ENCODE assay signal across 9 mouse cellular contexts in the genomic region with DNA sequence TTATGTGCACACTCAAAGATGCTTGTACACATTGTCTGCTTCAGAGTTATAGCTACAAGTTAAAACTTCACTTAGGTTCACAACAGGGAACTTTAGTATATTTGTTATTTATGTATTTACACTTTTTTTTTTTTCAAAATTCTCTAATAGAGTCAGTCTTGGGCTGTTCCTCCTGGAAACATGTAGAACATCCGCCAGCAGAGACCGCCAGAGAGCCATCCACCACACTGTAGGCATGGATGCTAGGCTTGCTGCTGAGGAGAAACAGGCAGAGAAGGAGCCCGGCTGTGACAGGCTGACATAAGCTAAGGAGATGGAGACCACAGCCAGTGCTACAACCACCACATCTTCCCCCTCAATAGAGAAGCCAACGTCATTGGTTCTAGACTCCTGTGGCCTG. TPM values are rescaled to one million over a fixed set of nuclear protein-coding genes. Genes with fewer than 3 reads are reported as not detected.
A peak's percentile ranks its signal among the peaks of the same experiment; 100 is the strongest.
DNase-seq lines count a peak whose midpoint lies in the region; ATAC-seq and TF ChIP-seq lines count a peak whose summit lies in the region.
"Had no signal": no experiment of that assay in that cellular context is flagged by ENCODE, and none has a peak within 500 bp of the region (broad histone marks: within the 10 kb centered on the region; RNA-seq: fewer than 3 reads in every experiment).

No protein-coding gene starts in this region.

- peak; percentile 93 for DNase-seq in brain, embryonic 14.5 days (ENCODE audit: low read depth)
- DNase-seq in forebrain, embryonic 11.5 days (ENCODE audit: low spot score): peak; percentile 86
- DNase-seq in heart, postnatal 36 days: peak; percentile 75 to 80
- DNase-seq in layer of hippocampus, adult 11-12 months (ENCODE audit: low spot score): peak; percentile 89
- DNase-seq in lung, embryonic 14.5 days: peak; percentile 89
- peak; percentile 49 for DNase-seq in ovary, postnatal 10 days (ENCODE audit: low spot score)
- DNase-seq in thymus, adult 2 months: peak; percentile 74

- H3K27me3 ChIP-seq in E14TG2a.4 (ENCODE audit: insufficient read depth, low read length): no peaks in the 10 kb centered on the region
- no peaks in the 10 kb centered on the region for H3K27me3 ChIP-seq in forebrain, embryonic 11.5 days (ENCODE audit: control insufficient read depth, insufficient read depth, low read length)
- H3K27me3 ChIP-seq in lung, embryonic 14.5 days (ENCODE audit: insufficient read depth, low read length): no peaks in the 10 kb centered on the region
- H3K27me3 ChIP-seq in thymus, adult 2 months (ENCODE audit: control insufficient read depth, insufficient read depth, low read length): no peaks in the 10 kb centered on the region
- H3K27me3 ChIP-seq: liver, embryonic 15.5 days had no signal

- H3K36me3 ChIP-seq in E14TG2a.4 (ENCODE audit: insufficient read depth, low read length): no peaks in the 10 kb centered on the region
- H3K36me3 ChIP-seq in forebrain, embryonic 11.5 days (ENCODE audit: control insufficient read depth, insufficient read depth, low read length): no peaks in the 10 kb centered on the region
- H3K36me3 ChIP-seq in lung, embryonic 14.5 days (ENCODE audit: insufficient read depth): no peaks in the 10 kb centered on the region
- H3K36me3 ChIP-seq in thymus, adult 2 months (ENCODE audit: control insufficient read depth, insufficient read depth, low read length): no peaks in the 10 kb centered on the region
- H3K36me3 ChIP-seq: liver, embryonic 15.5 days had no signal

- TF ChIP-seq CTCF in E14TG2a.4 (conservative IDR thresholded peaks at IDR 0.05; ENCODE audit: low read length): peak; percentile 60
- TF ChIP-seq CTCF in brain, embryonic 14.5 days (IDR thresholded peaks at IDR 0.05; ENCODE audit: borderline replicate concordance, extremely low read depth, insufficient read depth, insufficient read length): peak; percentile 88
- peak; percentile 90 for TF ChIP-seq CTCF in lung, embryonic 14.5 days (IDR thresholded peaks at IDR 0.05; ENCODE audit: low read depth)
- TF ChIP-seq CTCF in thymus, adult 2 months (IDR thresholded peaks at IDR 0.05; ENCODE audit: borderline replicate concordance, control insufficient read depth, extremely low read depth, insufficient read depth, low read length, poor library complexity): peak; percentile 65; the same call in 1 of the 2 replicates

- no peak overlapping the region for H3K9ac ChIP-seq in forebrain, embryonic 11.5 days (ENCODE audit: low read length)
- H3K9ac ChIP-seq in lung, embryonic 14.5 days: no peak overlapping the region
- H3K9ac ChIP-seq: liver, embryonic 15.5 days had no signal

- ATAC-seq in forebrain, embryonic 11.5 days (replicated peaks; ENCODE audit: low FRiP score): peak; percentile 88
- ATAC-seq in lung, embryonic 14.5 days (ENCODE audit: insufficient read depth): peak; percentile 90

- TF ChIP-seq POLR2A in brain, embryonic 14.5 days (IDR thresholded peaks at IDR 0.05; ENCODE audit: borderline replicate concordance, extremely low read depth, insufficient read depth, insufficient read length, poor library complexity, severe bottlenecking): no peak
- TF ChIP-seq POLR2A in thymus, adult 2 months (IDR thresholded peaks at IDR 0.05; ENCODE audit: control insufficient read depth, extremely low read depth, insufficient read depth, low read length, poor library complexity): no peak

- H3K9me3 ChIP-seq in E14TG2a.4 (ENCODE audit: low read length): no peaks in the 10 kb centered on the region
- no peaks in the 10 kb centered on the region for H3K9me3 ChIP-seq in forebrain, embryonic 11.5 days (ENCODE audit: control insufficient read depth, low read length)
- H3K9me3 ChIP-seq in lung, embryonic 14.5 days (ENCODE audit: low read depth, low read length): no peaks in the 10 kb centered on the region
- H3K9me3 ChIP-seq: liver, embryonic 15.5 days had no signal

- H3K4me1 ChIP-seq in E14TG2a.4 (replicated peaks; ENCODE audit: low read depth, low read length): no peaks in the 10 kb centered on the region
- no peaks in the 10 kb centered on the region; the same call in 1 of the 2 replicates for H3K4me1 ChIP-seq in forebrain, embryonic 11.5 days (replicated peaks; ENCODE audit: control insufficient read depth, insufficient read depth, low read length)
- H3K4me1 ChIP-seq in lung, embryonic 14.5 days (ENCODE audit: insufficient read depth): no peaks in the 10 kb centered on the region
- no peaks in the 10 kb centered on the region for H3K4me1 ChIP-seq in thymus, adult 2 months (replicated peaks; ENCODE audit: control insufficient read depth, insufficient read depth, low read length)

- no peak overlapping the region for H3K4me3 ChIP-seq in E14TG2a.4 (replicated peaks; ENCODE audit: low read length)
- no peak overlapping the region for H3K4me3 ChIP-seq in forebrain, embryonic 11.5 days (ENCODE audit: low read depth, low read length)
- H3K4me3 ChIP-seq in lung, embryonic 14.5 days (ENCODE audit: low read depth, low read length): no peak overlapping the region
- H3K4me3 ChIP-seq in thymus, adult 2 months (ENCODE audit: control insufficient read depth, insufficient read depth, low read length): no peak overlapping the region
- H3K4me3 ChIP-seq: liver, embryonic 15.5 days had no signal

- intact Hi-C loops in heart, postnatal 36 days (cut with DNase I): loop anchor here (1.0 to 5.0 kb wide), 4 partner anchors 126 to 725 kb away; no protein-coding TSS in a partner anchor

- WGBS in forebrain, embryonic 11.5 days: 6% methylated on average over 4 of the region's 4 CpGs
- 9% methylated on average over 4 of the region's 4 CpGs for WGBS in lung, embryonic 14.5 days
- WGBS in thymus, adult 2 months: 10% methylated on average over 4 of the region's 4 CpGs

- H3K27ac ChIP-seq in forebrain, embryonic 11.5 days (ENCODE audit: low read depth, low read length): no peak overlapping the region
- no peak overlapping the region for H3K27ac ChIP-seq in lung, embryonic 14.5 days (ENCODE audit: low read depth)
- no peak overlapping the region for H3K27ac ChIP-seq in thymus, adult 2 months (ENCODE audit: control insufficient read depth, insufficient read depth, low read length)
- H3K27ac ChIP-seq: liver, embryonic 15.5 days had no signal

- H3K4me2 ChIP-seq in forebrain, embryonic 11.5 days (ENCODE audit: low read depth, low read length, severe bottlenecking): no peak overlapping the region
- no peak overlapping the region for H3K4me2 ChIP-seq in lung, embryonic 14.5 days
- H3K4me2 ChIP-seq: liver, embryonic 15.5 days had no signal

RNA-seq across cellular contexts. Expression of gene Rps23, which starts 44.7 kb away (rescaled TPM):
- polyA plus RNA-seq in brain, embryonic 14.5 days (2012; rRNA removed): 804 and 914 TPM in 2 replicates
- polyA plus RNA-seq in forebrain, embryonic 11.5 days (2014; fragmentation: Nextera tagmentation; extraction: Ambion mirVana): 184 and 225 TPM in 2 replicates
- total RNA-seq in heart, postnatal 36 days (2021): 100 to 1,000 TPM; 179 to 188 TPM
- polyA plus RNA-seq in lung, embryonic 14.5 days (2014; fragmentation: Nextera tagmentation; extraction: Ambion mirVana): 281 and 321 TPM in 2 replicates
- polyA plus RNA-seq in thymus, adult 2 months (2012; rRNA removed): 317 and 333 TPM in 2 replicates
